Comparison of ENCODE assay signal across 9 mouse cellular contexts in the genomic region with DNA sequence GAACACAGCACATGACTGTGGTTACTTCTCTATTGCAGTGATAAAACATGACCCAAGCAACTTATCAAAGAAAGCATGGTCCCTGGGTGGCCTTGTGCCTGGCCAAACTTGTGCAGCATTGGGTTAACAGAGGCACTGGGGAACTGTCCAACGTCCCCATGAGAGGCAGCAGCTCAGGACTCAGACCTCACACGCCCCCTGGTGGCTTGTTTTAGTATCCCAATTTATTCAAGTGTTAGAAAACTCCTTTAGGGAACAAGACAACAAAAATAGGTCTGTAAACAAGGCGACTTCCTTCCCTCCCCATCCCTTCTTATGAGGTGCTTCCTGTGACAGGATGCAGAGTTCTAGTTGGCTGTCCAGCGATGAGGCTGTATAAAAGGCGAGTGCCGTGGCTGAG. TPM values are rescaled to one million over a fixed set of nuclear protein-coding genes. Genes with fewer than 3 reads are reported as not detected.
A peak's percentile ranks its signal among the peaks of the same experiment; 100 is the strongest.
DNase-seq lines count a peak whose midpoint lies in the region; ATAC-seq lines count a peak whose summit lies in the region.
"Had no signal": no experiment of that assay in that cellular context is flagged by ENCODE, and none has a peak within 500 bp of the region (broad histone marks: within the 10 kb centered on the region; RNA-seq: fewer than 3 reads in every experiment).

No protein-coding gene starts in this region.

- H3K27me3 ChIP-seq in kidney, embryonic 16.5 days (ENCODE audit: insufficient read depth, low read length), result no peaks in the 10 kb centered on the region
- no peaks in the 10 kb centered on the region for H3K27me3 ChIP-seq in lung, embryonic 16.5 days (ENCODE audit: control insufficient read depth, insufficient read depth, low read depth, low read length)

- intact Hi-C loops in gastrocnemius, postnatal 36 days (cut with DNase I), result loop anchor here (5.0 kb wide), 2 partner anchors 133 to 213 kb away; no protein-coding TSS in a partner anchor

- H3K9ac ChIP-seq in kidney, embryonic 16.5 days (replicated peaks; ENCODE audit: low read length), result no peak overlapping the region
- H3K9ac ChIP-seq in lung, embryonic 16.5 days (ENCODE audit: low read length), result no peak overlapping the region

- no peak overlapping the region for H3K4me2 ChIP-seq in kidney, embryonic 16.5 days (replicated peaks; ENCODE audit: low read depth, low read length)
- no peak overlapping the region for H3K4me2 ChIP-seq in lung, embryonic 16.5 days (ENCODE audit: low read depth, low read length)

- no peaks in the 10 kb centered on the region for H3K4me1 ChIP-seq in kidney, embryonic 16.5 days (ENCODE audit: insufficient read depth, low read length)
- no peaks in the 10 kb centered on the region for H3K4me1 ChIP-seq in lung, embryonic 16.5 days (replicated peaks; ENCODE audit: control insufficient read depth, insufficient read depth, low read length)

- peaks cover 10% of the 10 kb centered on the region; the same call in 1 of the 2 replicates for H3K36me3 ChIP-seq in kidney, embryonic 16.5 days (ENCODE audit: insufficient read depth, low read length)
- H3K36me3 ChIP-seq in lung, embryonic 16.5 days (ENCODE audit: control insufficient read depth, insufficient read depth, low read length), result no peaks in the 10 kb centered on the region

- no peaks in the 10 kb centered on the region for H3K9me3 ChIP-seq in kidney, embryonic 16.5 days (ENCODE audit: low read length)
- no peaks in the 10 kb centered on the region for H3K9me3 ChIP-seq in lung, embryonic 16.5 days (ENCODE audit: control insufficient read depth, low read length)

- DNase-seq in gastrocnemius, adult 18-20 months (ENCODE audit: low spot score), result peak; percentile 69
- DNase-seq in gastrocnemius, postnatal 36 days, result no peak
- DNase-seq in 416B (ENCODE audit: low read depth), result peak; percentile 68
- peak; percentile 65 to 74 for DNase-seq in adrenal gland, adult 18-20 months (ENCODE audit: low spot score in 2 of 2)
- peak; percentile 48 for DNase-seq in embryo, embryonic 9.5 days (ENCODE audit: extremely low spot score)
- DNase-seq in spleen, postnatal 36 days (ENCODE audit: low spot score in 2 of 2), result peak; percentile 19 to 42

- no peak overlapping the region for H3K4me3 ChIP-seq in kidney, embryonic 16.5 days (ENCODE audit: low read length)
- H3K4me3 ChIP-seq in lung, embryonic 16.5 days (ENCODE audit: low read length), result no peak overlapping the region
- H3K4me3 ChIP-seq: megakaryocyte, embryonic 14.5 days had no signal

- 20% methylated on average over 6 of the region's 6 CpGs for WGBS in kidney, embryonic 16.5 days
- 22% methylated on average over 6 of the region's 6 CpGs for WGBS in lung, embryonic 16.5 days

- ATAC-seq in kidney, embryonic 16.5 days (ENCODE audit: low FRiP score, low TSS enrichment), result peak; percentile 19; the same call in 1 of the 2 replicates
- ATAC-seq in lung, embryonic 16.5 days (ENCODE audit: low read depth), result peak; percentile 45; the same call in 1 of the 2 replicates

- no peak overlapping the region for H3K27ac ChIP-seq in kidney, embryonic 16.5 days (ENCODE audit: low read length)
- H3K27ac ChIP-seq in lung, embryonic 16.5 days (ENCODE audit: low read length), result no peak overlapping the region

RNA-seq across cellular contexts. Expression of gene Nagpa, which starts 8.7 kb away (rescaled TPM):
- total RNA-seq in gastrocnemius, adult 18-20 months (2021), result 1 to 10 TPM; 6.9 TPM
- 1 to 10 TPM; 6.5 to 6.7 TPM for total RNA-seq in gastrocnemius, postnatal 36 days (2021)
- total RNA-seq in adrenal gland, adult 18-20 months (2021), result 10 to 100 TPM; 24.7 to 28.1 TPM
- polyA plus RNA-seq in kidney, embryonic 16.5 days (2015; fragmentation: Nextera tagmentation; extraction: Ambion mirVana), result 21.9 and 25.3 TPM in 2 replicates
- 22.1 and 23.5 TPM in 2 replicates for polyA plus RNA-seq in lung, embryonic 16.5 days (2015; fragmentation: Nextera tagmentation; extraction: Ambion mirVana)

RNA-seq across cellular contexts. Expression of gene AU021092, which starts 27.0 kb away (rescaled TPM):
- total RNA-seq in gastrocnemius, adult 18-20 months (2021), result 1 to 10 TPM; 2.6 to 3.8 TPM
- total RNA-seq in gastrocnemius, postnatal 36 days (2021), result 1 to 10 TPM; 3.7 to 4.5 TPM
- 10 to 100 TPM; 21.1 to 28.6 TPM for total RNA-seq in adrenal gland, adult 18-20 months (2021)
- polyA plus RNA-seq in kidney, embryonic 16.5 days (2015; fragmentation: Nextera tagmentation; extraction: Ambion mirVana), result 7.0 and 9.8 TPM in 2 replicates
- polyA plus RNA-seq in lung, embryonic 16.5 days (2015; fragmentation: Nextera tagmentation; extraction: Ambion mirVana), result 60.9 and 81.8 TPM in 2 replicates

RNA-seq across cellular contexts. Expression of gene Alg1, which starts 38.3 kb away (rescaled TPM):
- 10 to 100 TPM in 1 of 2 experiments, 1 to 10 TPM in 1; 8.8 to 10.7 TPM for total RNA-seq in gastrocnemius, adult 18-20 months (2021)
- 1 to 10 TPM; 8.6 to 9.8 TPM for total RNA-seq in gastrocnemius, postnatal 36 days (2021)
- 10 to 100 TPM; 28.8 to 39.4 TPM for total RNA-seq in adrenal gland, adult 18-20 months (2021)
- polyA plus RNA-seq in kidney, embryonic 16.5 days (2015; fragmentation: Nextera tagmentation; extraction: Ambion mirVana), result 36.4 and 39.3 TPM in 2 replicates
- polyA plus RNA-seq in lung, embryonic 16.5 days (2015; fragmentation: Nextera tagmentation; extraction: Ambion mirVana), result 32.7 and 34.1 TPM in 2 replicates

RNA-seq across cellular contexts. Expression of gene Sec14l5, which starts 48.2 kb away (rescaled TPM):
- total RNA-seq in gastrocnemius, adult 18-20 months (2021), result 10 to 100 TPM; 10.9 to 12.9 TPM
- 10 to 100 TPM in 1 of 2 experiments, 1 to 10 TPM in 1; 9.5 to 10.3 TPM for total RNA-seq in gastrocnemius, postnatal 36 days (2021)
- under 1 TPM; 0.06 to 0.07 TPM for total RNA-seq in adrenal gland, adult 18-20 months (2021)
- polyA plus RNA-seq in kidney, embryonic 16.5 days (2015; fragmentation: Nextera tagmentation; extraction: Ambion mirVana), result 0.06 and 0.09 TPM in 2 replicates
- 0.65 and 0.78 TPM in 2 replicates for polyA plus RNA-seq in lung, embryonic 16.5 days (2015; fragmentation: Nextera tagmentation; extraction: Ambion mirVana)

Comparison
In these comparisons a context has a peak if more than half of its experiments do, and no peak if none do; other contexts are left out.
1. DNase-seq: peak in gastrocnemius, adult 18-20 months (single experiment), 416B (single experiment), adrenal gland, adult 18-20 months (2 of 2), embryo, embryonic 9.5 days (single experiment) and spleen, postnatal 36 days (2 of 2); none in gastrocnemius, postnatal 36 days (0 of 2).
2. RNA of gene AU021092, which starts 27.0 kb away (total RNA-seq): 21.1 to 28.6 TPM in adrenal gland, adult 18-20 months; 3.7 to 4.5 TPM in gastrocnemius, postnatal 36 days and 2.6 to 3.8 TPM in gastrocnemius, adult 18-20 months; every median in the first group is over 4 times any median in the second.